Mouse (Mus musculus): Measurements from ENCODE around the gene Etnk1. TPM values are rescaled to one million over a fixed set of nuclear protein-coding genes. Genes with fewer than 3 reads are reported as not detected.

Etnk1 gene
- total and polyA plus RNA-seq, 3 experiments: 27.1 to 33.4 (median 32.8) TPM

DNA sequence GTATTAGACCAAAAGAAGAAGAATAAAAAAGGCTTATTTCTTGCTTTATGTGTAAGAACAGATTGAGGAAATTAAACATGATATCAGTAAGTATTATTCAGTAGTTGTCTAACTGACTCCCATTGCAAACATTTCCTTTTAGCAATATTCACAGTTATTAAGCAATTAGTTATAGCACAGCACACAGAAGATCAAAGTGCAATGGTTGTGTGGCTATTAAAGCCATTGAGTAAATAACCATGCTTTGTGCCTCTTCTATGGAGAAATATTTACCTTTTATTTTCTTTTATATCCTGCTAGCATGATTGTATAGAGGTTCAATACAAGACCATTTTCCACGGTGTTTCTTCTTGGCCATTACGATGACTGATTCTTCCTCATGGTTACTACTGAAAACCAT, 33.9 kb upstream of the Etnk1 start:
- dilution Hi-C loops (cut with MboI; ENCODE audit: extremely low pct_ligation_motif_present, extremely low pct_unique_long_range_greater_than_20kb, low sequenced_read_pairs): no loop called here
- H3K27me3 ChIP-seq (replicated peaks): no peaks in the 10 kb centered on the region
- no peak overlapping the region for H3K4me2 ChIP-seq (ENCODE audit: insufficient read depth, low read depth, poor library complexity, severe bottlenecking)
- no peak for DNase-seq (ENCODE audit: extremely low read depth)
- H3K9me3 ChIP-seq (replicated peaks; ENCODE audit: low read length): peaks cover 3% of the 10 kb centered on the region
- TF ChIP-seq JUN (IDR thresholded peaks at IDR 0.05; ENCODE audit: insufficient read depth, low read depth, low read length) (no peak), MYC (IDR thresholded peaks at IDR 0.05; ENCODE audit: low read depth, low read length) (no peak)
- H3K4me1 ChIP-seq (ENCODE audit: control insufficient read depth in 1 of 2, insufficient read depth in 2 of 2): peaks cover 3 to 9% of the 10 kb centered on the region in 2 experiments; a peak in 3 of 4 replicates
- H3K9ac ChIP-seq (ENCODE audit: insufficient read depth, low read depth): no peak overlapping the region
- no peaks in the 10 kb centered on the region for H3K79me2 ChIP-seq (replicated peaks; ENCODE audit: control insufficient read depth, extremely low read depth, insufficient read depth, poor library complexity, severe bottlenecking)
- H3K4me3 ChIP-seq (replicated peaks in 1 of 3; ENCODE audit: low read depth in 2 of 3, low read length in 2 of 3, poor library complexity in 1 of 3): no peak overlapping the region
- H3K36me3 ChIP-seq (replicated peaks in 1 of 2; ENCODE audit: control insufficient read depth in 1 of 2, insufficient read depth in 1 of 2, low read length in 1 of 2): no peaks in the 10 kb centered on the region
- no peak overlapping the region for H3K27ac ChIP-seq (ENCODE audit: insufficient read depth, low read depth)
- in situ Hi-C loops (cut with MboI; ENCODE audit: low pct_ligation_motif_present, low pct_unique_long_range_greater_than_20kb, low sequenced_read_pairs): no loop called here

DNA sequence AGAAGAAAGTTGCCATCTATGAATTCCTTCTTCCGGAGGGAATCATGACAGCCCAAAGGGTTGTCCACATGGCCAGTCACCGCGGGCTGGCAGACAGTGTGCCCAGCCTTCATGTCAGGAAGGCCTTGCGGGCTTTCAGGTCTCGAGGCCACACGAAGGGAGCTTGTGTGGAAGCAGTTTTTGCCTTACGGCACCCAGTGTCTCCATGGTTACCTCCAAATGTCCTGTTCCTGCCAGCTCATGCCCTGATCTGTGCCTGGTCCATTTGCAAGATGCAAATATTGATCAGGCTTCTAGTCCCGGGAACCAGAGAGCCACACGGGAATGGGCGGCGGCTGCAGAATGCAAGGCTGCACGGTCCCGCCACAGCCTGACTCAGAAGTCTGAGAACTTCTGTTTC, 31.9 kb upstream of the Etnk1 start:
- no peak for TF ChIP-seq RCOR1 (conservative IDR thresholded peaks at IDR 0.05; ENCODE audit: low read depth, low read length)
- no peak for TF ChIP-seq ZMIZ1 (IDR thresholded peaks at IDR 0.05; ENCODE audit: low read depth, low read length)
- TF ChIP-seq CTCF (conservative IDR thresholded peaks at IDR 0.05 in 1 of 2, IDR thresholded peaks at IDR 0.05 in 1 of 2; ENCODE audit: low read depth in 2 of 2, low read length in 2 of 2): no peak
- TF ChIP-seq UBTF (IDR thresholded peaks at IDR 0.05; ENCODE audit: low read depth, low read length): no peak
- no peak for TF ChIP-seq MAFK (IDR thresholded peaks at IDR 0.05; ENCODE audit: insufficient replicate concordance, low read length)
- TF ChIP-seq POLR2AphosphoS2 (IDR thresholded peaks at IDR 0.05; ENCODE audit: low read depth, low read length): no peak
- no peak for TF ChIP-seq EP300 (IDR thresholded peaks at IDR 0.05; ENCODE audit: low read length)
- TF ChIP-seq KAT2A (IDR thresholded peaks at IDR 0.05; ENCODE audit: insufficient replicate concordance, low read length): no peak
- peaks cover 3 to 9% of the 10 kb centered on the region in 2 experiments; a peak in 3 of 4 replicates for H3K4me1 ChIP-seq (ENCODE audit: control insufficient read depth in 1 of 2, insufficient read depth in 2 of 2)
- no peak overlapping the region for H3K4me3 ChIP-seq (replicated peaks in 1 of 3; ENCODE audit: low read depth in 2 of 3, low read length in 2 of 3, poor library complexity in 1 of 3)
- H3K36me3 ChIP-seq (replicated peaks in 1 of 2; ENCODE audit: control insufficient read depth in 1 of 2, insufficient read depth in 1 of 2, low read length in 1 of 2): no peaks in the 10 kb centered on the region
- dilution Hi-C loops (cut with MboI; ENCODE audit: extremely low pct_ligation_motif_present, extremely low pct_unique_long_range_greater_than_20kb, low sequenced_read_pairs) (no loop called here), in situ Hi-C loops (cut with MboI; ENCODE audit: low pct_ligation_motif_present, low pct_unique_long_range_greater_than_20kb, low sequenced_read_pairs) (no loop called here)
- H3K4me2 ChIP-seq (ENCODE audit: insufficient read depth, low read depth, poor library complexity, severe bottlenecking): no peak overlapping the region
- H3K27me3 ChIP-seq (replicated peaks): no peaks in the 10 kb centered on the region
- H3K9ac ChIP-seq (ENCODE audit: insufficient read depth, low read depth): no peak overlapping the region
- no peak for DNase-seq (ENCODE audit: extremely low read depth)
- no peaks in the 10 kb centered on the region for H3K79me2 ChIP-seq (replicated peaks; ENCODE audit: control insufficient read depth, extremely low read depth, insufficient read depth, poor library complexity, severe bottlenecking)
- H3K9me3 ChIP-seq (replicated peaks; ENCODE audit: low read length): peaks cover 3% of the 10 kb centered on the region
- H3K27ac ChIP-seq (ENCODE audit: insufficient read depth, low read depth): no peak overlapping the region

DNA sequence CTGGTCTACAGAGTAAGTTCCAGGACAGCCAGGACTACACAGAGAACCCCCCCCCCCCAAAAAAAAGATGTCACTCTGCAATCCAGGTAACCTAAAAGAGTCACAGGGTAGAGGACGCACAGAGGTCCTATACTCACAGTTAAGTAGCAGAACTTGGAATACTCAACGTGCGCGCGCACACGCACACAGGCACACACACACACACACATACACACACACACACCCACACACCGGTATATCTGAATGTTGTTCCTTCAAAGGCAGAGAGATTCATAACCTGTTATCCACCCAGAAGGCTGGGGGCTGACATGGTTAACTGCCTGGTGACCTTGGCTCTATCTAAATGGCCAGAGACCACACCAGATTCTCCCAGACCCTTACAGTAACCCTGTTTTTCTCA, 30.3 kb upstream of the Etnk1 start:
- peaks cover 3 to 9% of the 10 kb centered on the region in 2 experiments; a peak in 3 of 4 replicates for H3K4me1 ChIP-seq (ENCODE audit: control insufficient read depth in 1 of 2, insufficient read depth in 2 of 2)
- H3K79me2 ChIP-seq (replicated peaks; ENCODE audit: control insufficient read depth, extremely low read depth, insufficient read depth, poor library complexity, severe bottlenecking): no peaks in the 10 kb centered on the region
- no peak for DNase-seq (ENCODE audit: extremely low read depth)
- H3K36me3 ChIP-seq (replicated peaks in 1 of 2; ENCODE audit: control insufficient read depth in 1 of 2, insufficient read depth in 1 of 2, low read length in 1 of 2): no peaks in the 10 kb centered on the region
- TF ChIP-seq MAFK (IDR thresholded peaks at IDR 0.05; ENCODE audit: insufficient replicate concordance, low read length) (no peak), TCF12 (IDR thresholded peaks at IDR 0.05; ENCODE audit: low read depth, low read length) (no peak), EP300 (IDR thresholded peaks at IDR 0.05; ENCODE audit: low read length) (no peak)
- no peak overlapping the region for H3K4me3 ChIP-seq (replicated peaks in 1 of 3; ENCODE audit: low read depth in 2 of 3, low read length in 2 of 3, poor library complexity in 1 of 3)
- no peak overlapping the region for H3K27ac ChIP-seq (ENCODE audit: insufficient read depth, low read depth)
- no peak overlapping the region for H3K9ac ChIP-seq (ENCODE audit: insufficient read depth, low read depth)
- dilution Hi-C loops (cut with MboI; ENCODE audit: extremely low pct_ligation_motif_present, extremely low pct_unique_long_range_greater_than_20kb, low sequenced_read_pairs): no loop called here
- H3K4me2 ChIP-seq (ENCODE audit: insufficient read depth, low read depth, poor library complexity, severe bottlenecking): no peak overlapping the region
- H3K9me3 ChIP-seq (replicated peaks; ENCODE audit: low read length): no peaks in the 10 kb centered on the region
- in situ Hi-C loops (cut with MboI; ENCODE audit: low pct_ligation_motif_present, low pct_unique_long_range_greater_than_20kb, low sequenced_read_pairs): no loop called here
- no peaks in the 10 kb centered on the region for H3K27me3 ChIP-seq (replicated peaks)

All from CH12.LX (cell line).